7 mouse cellular contexts compared by ENCODE assay signal in genomic region chr3:101379789-101380188, GRCm38 (mm10). TPM values are rescaled to one million over a fixed set of nuclear protein-coding genes. Genes with fewer than 3 reads are reported as not detected.
DNase-seq lines count a peak whose midpoint lies in the region; ATAC-seq and TF ChIP-seq lines count a peak whose summit lies in the region.

No protein-coding gene starts in this region.

- intact Hi-C loops in gastrocnemius, adult 2 months (cut with DNase I), result loop anchor here (5.0 kb wide), 1 partner anchor 53 kb away; no protein-coding TSS in a partner anchor

- H3K4me3 ChIP-seq in G1E (ENCODE audit: low read depth, low read length), result peak overlapping the region; percentile 40; the same call in 1 of the 2 replicates
- H3K4me3 ChIP-seq in gastrocnemius, adult 2 months, result peak overlapping the region; percentile 37
- peak overlapping the region; percentile 81 for H3K4me3 ChIP-seq in hindbrain, embryonic 16.5 days (ENCODE audit: low read length)
- H3K4me3 ChIP-seq in lung, embryonic 15.5 days, result peak overlapping the region; percentile 2; the same call in 1 of the 2 replicates
- 0 out of 2 replicates have a peak overlapping the region, but pooled peaks have one; percentile 10 for H3K4me3 ChIP-seq in stomach, embryonic 14.5 days (ENCODE audit: low read depth, low read length)

- no peaks in the 10 kb centered on the region for H3K9me3 ChIP-seq in G1E (replicated peaks)
- no peaks in the 10 kb centered on the region for H3K9me3 ChIP-seq in hindbrain, embryonic 16.5 days (ENCODE audit: control insufficient read depth, low read length)
- H3K9me3 ChIP-seq in lung, embryonic 15.5 days, result no peaks in the 10 kb centered on the region
- no peaks in the 10 kb centered on the region for H3K9me3 ChIP-seq in stomach, embryonic 14.5 days (ENCODE audit: control insufficient read depth, low read depth, low read length)

- peak overlapping the region; percentile 54 for H3K9ac ChIP-seq in hindbrain, embryonic 16.5 days (ENCODE audit: low read depth, low read length)
- no peak overlapping the region for H3K9ac ChIP-seq in lung, embryonic 15.5 days
- no peak overlapping the region for H3K9ac ChIP-seq in stomach, embryonic 14.5 days (replicated peaks; ENCODE audit: low read depth, low read length)

- no peak for TF ChIP-seq CTCF in G1E (IDR thresholded peaks at IDR 0.05; ENCODE audit: low read depth, low read length)
- no peak for TF ChIP-seq CTCF in gastrocnemius, adult 2 months (IDR thresholded peaks at IDR 0.05)

- 7% methylated on average over 4 of the region's 4 CpGs for WGBS in hindbrain, embryonic 16.5 days
- WGBS in lung, embryonic 15.5 days, result 18% methylated on average over 4 of the region's 4 CpGs
- WGBS in stomach, embryonic 14.5 days, result 19% methylated on average over 4 of the region's 4 CpGs

- H3K27me3 ChIP-seq in G1E (ENCODE audit: insufficient read depth, low read length), result no peaks in the 10 kb centered on the region
- no peaks in the 10 kb centered on the region for H3K27me3 ChIP-seq in hindbrain, embryonic 16.5 days (replicated peaks; ENCODE audit: control insufficient read depth, insufficient read depth, low read length)
- H3K27me3 ChIP-seq in lung, embryonic 15.5 days, result no peaks in the 10 kb centered on the region
- H3K27me3 ChIP-seq in stomach, embryonic 14.5 days (ENCODE audit: control insufficient read depth, insufficient read depth, low read length), result no peaks in the 10 kb centered on the region

- peaks cover 61% of the 10 kb centered on the region for H3K36me3 ChIP-seq in G1E (replicated peaks)
- H3K36me3 ChIP-seq in hindbrain, embryonic 16.5 days (ENCODE audit: control insufficient read depth, insufficient read depth, low read length), result no peaks in the 10 kb centered on the region
- H3K36me3 ChIP-seq in lung, embryonic 15.5 days, result no peaks in the 10 kb centered on the region
- no peaks in the 10 kb centered on the region for H3K36me3 ChIP-seq in stomach, embryonic 14.5 days (ENCODE audit: control insufficient read depth, insufficient read depth, low read length)

- no peak overlapping the region; the same call in 1 of the 2 replicates for H3K27ac ChIP-seq in gastrocnemius, adult 2 months
- no peak overlapping the region for H3K27ac ChIP-seq in hindbrain, embryonic 16.5 days (ENCODE audit: low read depth, low read length)
- H3K27ac ChIP-seq in lung, embryonic 15.5 days, result no peak overlapping the region
- H3K27ac ChIP-seq in stomach, embryonic 14.5 days (ENCODE audit: low read length), result peak overlapping the region; percentile 23; the same call in 1 of the 2 replicates

- DNase-seq in G1E (ENCODE audit: low spot score), result no peak
- DNase-seq in adrenal gland, adult 2 months, result peak; percentile 80
- DNase-seq in gastrocnemius, adult 2 months, result peak; percentile 65
- DNase-seq in thymus, postnatal 36 days, result no peak

- H3K4me2 ChIP-seq in hindbrain, embryonic 16.5 days (ENCODE audit: low read length), result peak overlapping the region; percentile 70
- H3K4me2 ChIP-seq in lung, embryonic 15.5 days, result peak overlapping the region; percentile 95
- H3K4me2 ChIP-seq in stomach, embryonic 14.5 days (replicated peaks; ENCODE audit: low read depth, low read length), result peak overlapping the region; percentile 99

- no peak for ATAC-seq in G1E (ENCODE audit: extremely low read depth, insufficient number of reproducible peaks, low FRiP score, poor library complexity, severe bottlenecking)
- ATAC-seq in hindbrain, embryonic 16.5 days, result peak; percentile 15; the same call in 1 of the 2 replicates
- no peak for ATAC-seq in lung, embryonic 15.5 days (ENCODE audit: borderline replicate concordance, extremely low read depth, low FRiP score, low TSS enrichment)
- no peak for ATAC-seq in stomach, embryonic 14.5 days (ENCODE audit: insufficient number of reproducible peaks, insufficient read depth, low FRiP score, low read depth)

- peaks cover 83% of the 10 kb centered on the region for H3K4me1 ChIP-seq in G1E (ENCODE audit: insufficient read depth, low read depth, low read length)
- H3K4me1 ChIP-seq in hindbrain, embryonic 16.5 days (ENCODE audit: control insufficient read depth, insufficient read depth, low read depth, low read length), result peaks cover 56% of the 10 kb centered on the region
- H3K4me1 ChIP-seq in lung, embryonic 15.5 days, result peaks cover 64% of the 10 kb centered on the region
- peaks cover 42% of the 10 kb centered on the region for H3K4me1 ChIP-seq in stomach, embryonic 14.5 days (ENCODE audit: control insufficient read depth, insufficient read depth, low read length)

RNA-seq across cellular contexts. Expression of gene Igsf3, which starts 2.9 kb away (rescaled TPM):
- 29.4 and 33.0 TPM in 2 replicates for total RNA-seq in G1E (2014; fragmentation: Nextera tagmentation)
- 16.1 and 19.1 TPM in 2 replicates for total RNA-seq in G1E (2017)
- polyA plus RNA-seq in G1E (2012), result 9.4 and 14.6 TPM in 2 replicates
- total RNA-seq in adrenal gland, adult 2 months (2021), result 1 to 10 TPM; 3.4 to 8.3 TPM
- polyA plus RNA-seq in adrenal gland, adult 2 months (2012; rRNA removed), result 2.1 TPM in 2 replicates
- 1 to 10 TPM; 3.0 to 3.2 TPM for total RNA-seq in gastrocnemius, adult 2 months (2021)
- 79.0 and 82.0 TPM in 2 replicates for polyA plus RNA-seq in hindbrain, embryonic 16.5 days (2015; fragmentation: Nextera tagmentation; extraction: Ambion mirVana)
- polyA plus RNA-seq in lung, embryonic 15.5 days (2015; fragmentation: Nextera tagmentation; extraction: Ambion mirVana), result 40.7 and 41.3 TPM in 2 replicates
- 30.0 and 30.7 TPM in 2 replicates for polyA plus RNA-seq in stomach, embryonic 14.5 days (2014; fragmentation: Nextera tagmentation; extraction: Ambion mirVana)

Comparison
In these comparisons a context has a peak if more than half of its experiments do, and no peak if none do; other contexts are left out.
1. DNase-seq: peak in adrenal gland, adult 2 months (single experiment) and gastrocnemius, adult 2 months (single experiment); none in G1E (single experiment) and thymus, postnatal 36 days (0 of 2).
2. H3K4me3 ChIP-seq: peak in every context shown above with its lines; median percentile 81 in hindbrain, embryonic 16.5 days; 40 in G1E; 37 in gastrocnemius, adult 2 months; 10 in stomach, embryonic 14.5 days; 2 in lung, embryonic 15.5 days.
3. Peak in every context shown above with its lines, with median percentiles within 50 percentile points of each other: H3K4me2 ChIP-seq.